Mouse (Mus musculus) neural tube, embryonic 14.5 days (tissue): ENCODE data around the gene Mcrip2. TPM values are rescaled to one million over a fixed set of nuclear protein-coding genes. Genes with fewer than 3 reads are reported as not detected.
A peak's percentile ranks its signal among the peaks of the same experiment; 100 is the strongest.

Experiments used
- ATAC-seq: fragments of 200-750 bp; cut with Nextera tagmentation; 2 replicates; pipeline ENCODE4 v1.8.0; 2017; ENCODE audit warnings: low read depth, mild to moderate bottlenecking, moderate TSS enrichment, moderate library complexity
- H3K27ac ChIP-seq: fragments of 300-500 bp; sonication (generic); 2 replicates; pipeline ENCODE4 v1.5.1; 2014; ENCODE audit warnings: low read depth, mild to moderate bottlenecking, control low read depth, low read length, moderate library complexity, mixed read lengths
- H3K27me3 ChIP-seq: fragments of 300-500 bp; sonication (generic); 2 replicates; pipeline ENCODE4 v1.6.1; 2014; ENCODE audit warnings: low read length; ENCODE audit not compliant: control insufficient read depth, insufficient read depth
- H3K36me3 ChIP-seq: fragments of 300-500 bp; sonication (generic); 2 replicates; pipeline ENCODE4 v1.6.1; 2014; ENCODE audit warnings: low read length, mixed read lengths; ENCODE audit not compliant: control insufficient read depth, insufficient read depth
- H3K4me1 ChIP-seq: fragments of 300-500 bp; sonication (generic); 2 replicates; pipeline ENCODE4 v1.6.1; 2014; ENCODE audit warnings: low read length; ENCODE audit not compliant: control insufficient read depth, insufficient read depth
- H3K4me2 ChIP-seq: fragments of 300-500 bp; sonication (generic); 2 replicates; pipeline ENCODE4 v1.6.1; 2014; ENCODE audit warnings: mild to moderate bottlenecking, low read depth, low read length, control low read depth
- H3K4me3 ChIP-seq: fragments of 300-500 bp; sonication (generic); 2 replicates; pipeline ENCODE4 v1.5.1; 2014; ENCODE audit warnings: low read depth, low read length, control low read depth, mixed read lengths
- H3K9ac ChIP-seq: fragments of 300-500 bp; sonication (generic); replicated peaks from 2 replicates; pipeline ENCODE4 v1.6.1; 2014; ENCODE audit warnings: low read depth, mild to moderate bottlenecking, control low read depth, low read length, mixed read lengths
- H3K9me3 ChIP-seq: fragments of 300-500 bp; sonication (generic); 2 replicates; pipeline ENCODE4 v1.6.1; 2016; ENCODE audit warnings: low read length; ENCODE audit not compliant: control insufficient read depth
- WGBS: fragments of 180-500 bp; shearing (Covaris S2); extraction: QIAGEN DNeasy Blood & Tissue Kit; methylation state at CpG from one replicate; pipeline ENCODE4 v1.1.7; 2014; 5-methylcytosine and 5-hydroxymethylcytosine counted together
- polyA plus RNA-seq: library from polyadenylated mRNA; unstranded; fragments of >200 nt; fragmentation: Nextera tagmentation; extraction: Ambion mirVana; gene quantifications from 2 replicates; pipeline ENCODE4 v1.2.1, GENCODE M21; 2014

The Mcrip2 gene
- polyA plus RNA-seq, 1 experiment from 2014 or later, result 22.4 TPM

GRCm38 (mm10) chr17:25861704-25862612, 6.6 kb downstream of the Mcrip2 start:
- 0 out of 2 replicates have a peak, but pooled peaks have one; percentile 22 for ATAC-seq

GRCm38 (mm10) chr17:25860832-25861703, 7.5 kb downstream of the Mcrip2 start, which contains the start of gene Wdr90:
Wdr90 (minus strand) TSS chr17:25861501.
- H3K4me3 ChIP-seq, result peak within 1 kb of the TSS; percentile 60
- no peaks in the 10 kb centered on the region for H3K9me3 ChIP-seq
- H3K4me2 ChIP-seq, result peak within 1 kb of the TSS; percentile 89
- H3K4me1 ChIP-seq, result peaks cover 8% of the 10 kb centered on the region
- peak; percentile 94 for ATAC-seq
- H3K27me3 ChIP-seq, result no peaks in the 10 kb centered on the region
- peak within 1 kb of the TSS; percentile 79 for H3K9ac ChIP-seq
- no peaks in the 10 kb centered on the region for H3K36me3 ChIP-seq
- WGBS, result 4% methylated on average over 65 of the region's 65 CpGs
- H3K27ac ChIP-seq, result peak within 1 kb of the TSS; percentile 74

More at GRCm38 (mm10) chr17:25861704-25862612, 6.6 kb downstream of the Mcrip2 start:
- no peaks in the 10 kb centered on the region for H3K9me3 ChIP-seq
- H3K27ac ChIP-seq, result peak overlapping the region; percentile 74
- H3K4me2 ChIP-seq, result peak overlapping the region; percentile 89
- no peaks in the 10 kb centered on the region for H3K27me3 ChIP-seq
- peaks cover 8% of the 10 kb centered on the region for H3K4me1 ChIP-seq
- peak overlapping the region; percentile 60 for H3K4me3 ChIP-seq
- 14% methylated on average over 6 of the region's 6 CpGs for WGBS
- H3K9ac ChIP-seq, result peak overlapping the region; percentile 79
- H3K36me3 ChIP-seq, result no peaks in the 10 kb centered on the region

- Histone ChIP-seq H3K27me3 (no peaks in the 10 kb centered on the region), H3K9ac (no peak overlapping the region), H3K4me3 (no peak overlapping the region), H3K4me1 (peaks cover 8% of the 10 kb centered on the region), H3K27ac (no peak overlapping the region), H3K4me2 (no peak overlapping the region), H3K36me3 (no peaks in the 10 kb centered on the region), H3K9me3 (no peaks in the 10 kb centered on the region)
- WGBS, result 95% methylated on average over 6 of the region's 6 CpGs
- ATAC-seq, result no peak
Measured at GRCm38 (mm10) chr17:25860229-25860628, 8.3 kb downstream of the Mcrip2 start.

GRCm38 (mm10) chr17:25844396-25844901, 24.1 kb downstream of the Mcrip2 start, which contains the start of gene Rhot2:
Rhot2 (minus strand) TSS chr17:25844851.
- H3K4me3 ChIP-seq, result peak within 1 kb of the TSS; percentile 81
- ATAC-seq, result peak; percentile 95
- peak within 1 kb of the TSS; percentile 67 for H3K9ac ChIP-seq
- H3K4me2 ChIP-seq, result peak within 1 kb of the TSS; percentile 93
- H3K27me3 ChIP-seq, result no peaks in the 10 kb centered on the region
- WGBS, result under 1% methylated on average over 21 of the region's 21 CpGs
- H3K27ac ChIP-seq, result peak within 1 kb of the TSS; percentile 64
- H3K36me3 ChIP-seq, result peaks cover 32% of the 10 kb centered on the region
- no peaks in the 10 kb centered on the region for H3K9me3 ChIP-seq
- peaks cover 12% of the 10 kb centered on the region; the same call in 1 of the 2 replicates for H3K4me1 ChIP-seq

- no peaks in the 10 kb centered on the region for H3K9me3 ChIP-seq
- peaks cover 12% of the 10 kb centered on the region; the same call in 1 of the 2 replicates for H3K4me1 ChIP-seq
- H3K4me2 ChIP-seq, result peak overlapping the region; percentile 93
- peak; percentile 42 for ATAC-seq
- H3K27me3 ChIP-seq, result no peaks in the 10 kb centered on the region
- 4% methylated on average over 38 of the region's 38 CpGs for WGBS
- H3K27ac ChIP-seq, result peak overlapping the region; percentile 64
- H3K36me3 ChIP-seq, result peaks cover 34% of the 10 kb centered on the region
- H3K4me3 ChIP-seq, result peak overlapping the region; percentile 81
- peak overlapping the region; percentile 67 for H3K9ac ChIP-seq
Measured at GRCm38 (mm10) chr17:25843636-25844395, 24.7 kb downstream of the Mcrip2 start.

GRCm38 (mm10) chr17:25843122-25843521, 25.4 kb downstream of the Mcrip2 start:
- Histone ChIP-seq H3K36me3 (peaks cover 34% of the 10 kb centered on the region), H3K4me3 (peak overlapping the region; percentile 81; the same call in 1 of the 2 replicates), H3K27ac (no peak overlapping the region), H3K4me1 (peaks cover 12% of the 10 kb centered on the region; the same call in 1 of the 2 replicates), H3K9me3 (no peaks in the 10 kb centered on the region), H3K9ac (no peak overlapping the region), H3K27me3 (no peaks in the 10 kb centered on the region), H3K4me2 (peak overlapping the region; percentile 93; the same call in 1 of the 2 replicates)
- WGBS, result 95% methylated on average over 4 of the region's 4 CpGs
- no peak for ATAC-seq

GRCm38 (mm10) chr17:25842509-25842908, 26.1 kb downstream of the Mcrip2 start:
- peaks cover 14% of the 10 kb centered on the region; the same call in 1 of the 2 replicates for H3K4me1 ChIP-seq
- no peak overlapping the region for H3K4me2 ChIP-seq
- 90% methylated on average over 3 of the region's 3 CpGs for WGBS
- no peaks in the 10 kb centered on the region for H3K27me3 ChIP-seq
- H3K36me3 ChIP-seq, result peaks cover 32% of the 10 kb centered on the region
- H3K4me3 ChIP-seq, result no peak overlapping the region
- ATAC-seq, result no peak
- no peaks in the 10 kb centered on the region for H3K9me3 ChIP-seq
- no peak overlapping the region for H3K27ac ChIP-seq
- H3K9ac ChIP-seq, result no peak overlapping the region
